21 mouse cellular contexts compared by ENCODE assay signal in the genomic region with DNA sequence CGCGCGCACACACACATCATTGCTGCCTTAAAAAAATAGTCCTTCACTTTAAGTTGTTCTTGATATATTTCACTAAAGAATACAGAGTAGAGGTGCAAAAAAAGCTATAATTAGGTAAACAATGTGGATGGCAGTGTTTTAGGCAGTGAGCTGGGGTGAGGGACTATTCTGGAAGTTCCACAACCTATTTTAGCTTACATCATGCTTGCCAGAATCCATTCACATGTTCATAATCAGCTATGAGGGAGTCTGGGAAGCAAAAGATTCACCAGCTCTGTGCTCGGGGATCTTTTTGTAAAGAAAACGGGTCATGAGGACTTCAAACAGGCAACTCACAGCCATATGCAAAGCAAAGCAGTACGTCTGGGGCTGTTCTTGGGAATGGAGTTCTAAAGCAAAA.
"Had no signal": no experiment of that assay in that cellular context is flagged by ENCODE, and none has a peak within 500 bp of the region (broad histone marks: within the 10 kb centered on the region; RNA-seq: fewer than 3 reads in every experiment).

No protein-coding gene starts in this region.

- H3K4me3 ChIP-seq: gastrocnemius, adult 2 months; heart, embryonic 10.5 days; heart, embryonic 12.5 days; hindbrain, embryonic 10.5 days; hindbrain, embryonic 12.5 days; intestine, embryonic 15.5 days; limb, embryonic 10.5 days; limb, embryonic 12.5 days; liver, embryonic 13.5 days; liver, embryonic 15.5 days had no signal

- H3K9ac ChIP-seq: heart, embryonic 12.5 days; hindbrain, embryonic 12.5 days; hindbrain, embryonic 14.5 days; intestine, embryonic 15.5 days; limb, embryonic 12.5 days; liver, embryonic 13.5 days; liver, embryonic 15.5 days had no signal

- H3K36me3 ChIP-seq: heart, embryonic 10.5 days; heart, embryonic 12.5 days; hindbrain, embryonic 10.5 days; hindbrain, embryonic 12.5 days; intestine, embryonic 15.5 days; limb, embryonic 10.5 days; limb, embryonic 12.5 days; liver, embryonic 13.5 days; liver, embryonic 15.5 days had no signal

- DNase-seq: gastrocnemius, adult 2 months; gastrocnemius, postnatal 10 days; gastrocnemius, postnatal 25 days; heart, postnatal 10 days; heart, postnatal 4 days; kidney, adult 18-20 months; kidney, adult 8-10 months; kidney, postnatal 10 days; kidney, postnatal 25 days; kidney, postnatal 4 days; liver; liver, embryonic 13.5 days had no signal

- H3K27ac ChIP-seq: gastrocnemius, adult 2 months; heart, embryonic 10.5 days; hindbrain, embryonic 10.5 days; hindbrain, embryonic 12.5 days; hindbrain, embryonic 14.5 days; intestine, embryonic 15.5 days; limb, embryonic 10.5 days; limb, embryonic 12.5 days; liver, embryonic 13.5 days; liver, embryonic 15.5 days had no signal

- H3K27me3 ChIP-seq: heart, embryonic 12.5 days; hindbrain, embryonic 12.5 days; intestine, embryonic 15.5 days; limb, embryonic 12.5 days; liver, embryonic 13.5 days; liver, embryonic 15.5 days had no signal

- H3K4me1 ChIP-seq: heart, embryonic 10.5 days; heart, embryonic 12.5 days; hindbrain, embryonic 10.5 days; hindbrain, embryonic 12.5 days; intestine, embryonic 15.5 days; limb, embryonic 10.5 days; limb, embryonic 12.5 days; liver, embryonic 13.5 days; liver, embryonic 15.5 days had no signal
